Mouse (Mus musculus) neural tube, embryonic 15.5 days (tissue): ENCODE results near the gene Gm10190. TPM values are rescaled to one million over a fixed set of nuclear protein-coding genes. Genes with fewer than 3 reads are reported as not detected.

ENCODE experiments used
- ATAC-seq: fragments of 200-750 bp; cut with Nextera tagmentation; 2 replicates; pipeline ENCODE4 v1.8.0; 2017; ENCODE audit warnings: mild to moderate bottlenecking, moderate TSS enrichment, moderate library complexity; ENCODE audit not compliant: low FRiP score
- H3K27ac ChIP-seq: fragments of 300-500 bp; sonication (generic); replicated peaks from 2 replicates; pipeline ENCODE4 v1.5.1; 2015; ENCODE audit warnings: mild to moderate bottlenecking, inconsistent platforms
- H3K27me3 ChIP-seq: fragments of 300-500 bp; sonication (generic); replicated peaks from 2 replicates; pipeline ENCODE4 v1.6.1; 2015; ENCODE audit warnings: inconsistent platforms
- H3K36me3 ChIP-seq: fragments of 300-500 bp; sonication (generic); 2 replicates; pipeline ENCODE4 v1.6.1; 2015; ENCODE audit warnings: inconsistent platforms
- H3K4me1 ChIP-seq: fragments of 300-500 bp; sonication (generic); 2 replicates; pipeline ENCODE4 v1.6.1; 2015; ENCODE audit warnings: inconsistent platforms
- H3K4me2 ChIP-seq: fragments of 300-500 bp; sonication (generic); 2 replicates; pipeline ENCODE4 v1.6.1; 2015; ENCODE audit warnings: inconsistent platforms, mild to moderate bottlenecking, moderate library complexity
- H3K4me3 ChIP-seq: fragments of 300-500 bp; sonication (generic); replicated peaks from 2 replicates; pipeline ENCODE4 v1.5.1; 2015; ENCODE audit warnings: mild to moderate bottlenecking, inconsistent platforms
- H3K9ac ChIP-seq: fragments of 300-500 bp; sonication (generic); replicated peaks from 2 replicates; pipeline ENCODE4 v1.6.1; 2015; ENCODE audit warnings: mild to moderate bottlenecking, inconsistent platforms
- H3K9me3 ChIP-seq: fragments of 300-500 bp; sonication (generic); replicated peaks from 2 replicates; pipeline ENCODE4 v1.6.1; 2016; ENCODE audit warnings: inconsistent platforms
- WGBS: fragments of 180-500 bp; shearing (Covaris S2); methylation state at CpG from one replicate; pipeline ENCODE4 v1.1.7; 2015; ENCODE audit warnings: mixed read lengths; 5-methylcytosine and 5-hydroxymethylcytosine counted together
- polyA plus RNA-seq: library from polyadenylated mRNA; unstranded; fragments of >200 nt; fragmentation: Nextera tagmentation; extraction: Ambion mirVana; gene quantifications from 2 replicates; pipeline ENCODE4 v1.2.1, GENCODE M21; 2015

The Gm10190 gene
- polyA plus RNA-seq, 1 experiment from 2014 or later: 3.7 TPM

DNA sequence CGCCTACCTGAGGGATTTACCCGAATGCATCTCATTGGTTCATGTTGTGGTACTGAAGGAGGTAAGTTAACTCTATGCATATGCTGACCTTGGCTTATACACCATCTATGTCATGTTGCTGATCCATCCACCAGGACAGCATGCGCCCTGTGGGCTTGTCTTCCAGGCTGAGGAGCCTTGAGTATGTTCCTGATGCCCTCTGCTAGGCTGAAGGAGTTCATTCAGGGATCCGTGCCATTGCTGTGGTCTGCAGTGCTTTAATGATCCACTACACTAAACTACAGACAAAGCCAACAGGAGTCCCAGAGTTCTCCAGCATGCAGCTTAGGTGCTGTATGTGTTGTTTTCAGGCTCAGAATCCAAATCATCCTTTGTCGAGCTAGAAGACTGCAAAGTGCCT, 6.1 kb downstream of the Gm10190 start:
- H3K9ac ChIP-seq: no peak overlapping the region
- H3K4me1 ChIP-seq: no peaks in the 10 kb centered on the region
- ATAC-seq: no peak
- 90% methylated on average over 5 of the region's 5 CpGs for WGBS
- no peaks in the 10 kb centered on the region for H3K27me3 ChIP-seq
- no peak overlapping the region for H3K4me3 ChIP-seq
- no peaks in the 10 kb centered on the region for H3K36me3 ChIP-seq
- no peaks in the 10 kb centered on the region for H3K9me3 ChIP-seq
- H3K27ac ChIP-seq: no peak overlapping the region
- H3K4me2 ChIP-seq: no peak overlapping the region

DNA sequence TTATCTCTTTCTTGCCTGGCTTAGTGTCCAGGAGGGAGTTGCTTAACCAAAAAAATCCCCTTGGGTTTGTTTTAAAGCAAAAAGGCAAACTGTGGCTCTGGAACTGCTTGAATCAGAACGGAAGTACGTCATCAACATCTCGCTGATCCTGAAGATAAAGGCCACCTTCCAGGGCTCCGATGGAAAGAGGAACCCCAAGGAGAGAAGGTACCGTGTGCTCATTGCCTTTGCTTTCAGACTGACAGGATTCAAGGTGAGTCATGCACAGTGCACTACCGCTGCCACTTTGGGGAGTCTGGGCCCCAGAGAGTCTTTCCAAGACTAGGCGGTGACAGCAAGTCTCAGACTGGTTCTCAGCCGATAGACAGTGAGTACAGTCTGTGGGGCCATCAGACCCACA, 13.1 kb downstream of the Gm10190 start:
- ATAC-seq: no peak

DNA sequence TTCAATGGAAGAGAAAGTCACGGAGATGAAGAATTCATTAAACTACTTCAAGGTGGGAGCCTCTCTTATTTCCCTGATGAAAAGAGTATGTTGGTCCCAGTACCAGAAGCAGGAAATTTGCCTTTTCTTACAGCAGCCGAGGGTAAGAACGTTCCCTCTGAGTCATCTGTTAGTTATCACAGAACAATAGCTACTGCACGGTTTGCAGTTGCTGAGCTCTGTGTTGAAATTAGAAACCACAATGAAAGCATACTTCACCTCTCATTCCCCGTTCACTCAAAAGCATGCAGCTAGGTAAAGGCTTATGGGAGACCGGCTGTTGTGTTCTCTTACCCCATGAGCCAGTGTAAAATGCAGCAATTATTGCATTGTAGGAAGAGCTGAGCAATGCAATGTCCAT, 26.1 kb downstream of the Gm10190 start:
- H3K27ac ChIP-seq: no peak overlapping the region
- no peak for ATAC-seq
- WGBS: 50% methylated on average over 6 of the region's 6 CpGs
- H3K27me3 ChIP-seq: no peaks in the 10 kb centered on the region
- H3K4me2 ChIP-seq: no peak overlapping the region
- no peaks in the 10 kb centered on the region for H3K4me1 ChIP-seq
- H3K9me3 ChIP-seq: no peaks in the 10 kb centered on the region
- H3K36me3 ChIP-seq: no peaks in the 10 kb centered on the region
- H3K9ac ChIP-seq: no peak overlapping the region
- no peak overlapping the region for H3K4me3 ChIP-seq

More for the DNA sequence above, 13.1 kb downstream of the Gm10190 start:
- Histone ChIP-seq H3K9me3 (no peaks in the 10 kb centered on the region), H3K4me1 (no peaks in the 10 kb centered on the region), H3K9ac (no peak overlapping the region), H3K27ac (no peak overlapping the region), H3K4me3 (no peak overlapping the region), H3K36me3 (no peaks in the 10 kb centered on the region), H3K4me2 (no peak overlapping the region), H3K27me3 (no peaks in the 10 kb centered on the region)
- 92% methylated on average over 8 of the region's 8 CpGs for WGBS

DNA sequence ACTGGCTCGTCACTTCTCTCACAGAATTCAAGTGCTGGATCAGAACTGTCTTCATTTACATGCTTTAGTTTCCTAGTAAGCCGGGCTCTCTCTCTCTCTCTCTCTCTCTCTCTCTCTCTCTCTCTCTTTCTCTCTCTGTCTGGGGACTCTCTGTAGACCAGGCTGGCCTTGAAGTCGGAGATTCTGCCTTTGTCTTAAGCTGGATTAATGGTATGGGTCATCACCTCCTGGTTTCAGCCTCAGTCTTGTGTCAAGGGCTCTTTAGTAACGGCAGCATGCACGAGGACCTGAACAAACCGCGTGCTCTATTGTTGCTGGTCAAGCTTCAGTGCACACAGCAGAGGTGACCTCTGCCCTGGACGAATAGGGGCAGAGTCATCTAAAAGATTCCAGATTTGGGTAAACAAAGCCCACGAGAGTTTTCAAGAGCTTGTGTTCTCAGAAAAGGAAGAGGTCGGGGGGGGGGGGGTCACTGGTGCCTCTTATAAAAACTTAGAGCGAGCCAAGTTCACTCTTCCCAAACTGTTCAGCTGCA, 26.7 kb downstream of the Gm10190 start:
- Histone ChIP-seq H3K4me3 (no peak overlapping the region), H3K27me3 (no peaks in the 10 kb centered on the region), H3K4me1 (no peaks in the 10 kb centered on the region), H3K9ac (no peak overlapping the region), H3K36me3 (no peaks in the 10 kb centered on the region), H3K9me3 (no peaks in the 10 kb centered on the region), H3K4me2 (no peak overlapping the region), H3K27ac (no peak overlapping the region)
- no peak for ATAC-seq
- 15% methylated on average over 11 of the region's 11 CpGs for WGBS

DNA sequence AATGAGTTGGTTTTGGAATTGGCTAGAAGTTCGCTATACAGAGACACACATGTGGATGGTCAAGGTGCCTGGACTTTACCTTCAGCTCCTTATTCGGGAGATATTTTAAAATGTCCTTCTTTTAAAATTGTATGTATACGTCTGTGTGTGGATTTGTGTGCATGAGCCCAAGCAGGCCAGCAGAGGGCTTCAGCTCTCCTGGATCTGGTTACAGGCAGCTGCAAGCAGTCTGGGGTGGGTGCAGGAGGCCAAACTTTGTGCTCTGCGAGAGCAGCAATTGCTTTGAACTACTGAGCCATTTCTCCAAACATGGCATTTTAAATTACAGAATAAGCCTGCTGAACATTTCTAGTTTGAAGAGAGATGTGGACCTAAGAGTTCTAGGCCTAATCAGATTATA, 28.1 kb downstream of the Gm10190 start:
- H3K4me2 ChIP-seq: no peak overlapping the region
- H3K27me3 ChIP-seq: no peaks in the 10 kb centered on the region
- no peak overlapping the region for H3K27ac ChIP-seq
- no peak for ATAC-seq
- 81% methylated on average over 4 of the region's 4 CpGs for WGBS
- H3K36me3 ChIP-seq: no peaks in the 10 kb centered on the region
- H3K4me3 ChIP-seq: no peak overlapping the region
- no peak overlapping the region for H3K9ac ChIP-seq
- H3K4me1 ChIP-seq: no peaks in the 10 kb centered on the region
- H3K9me3 ChIP-seq: no peaks in the 10 kb centered on the region

DNA sequence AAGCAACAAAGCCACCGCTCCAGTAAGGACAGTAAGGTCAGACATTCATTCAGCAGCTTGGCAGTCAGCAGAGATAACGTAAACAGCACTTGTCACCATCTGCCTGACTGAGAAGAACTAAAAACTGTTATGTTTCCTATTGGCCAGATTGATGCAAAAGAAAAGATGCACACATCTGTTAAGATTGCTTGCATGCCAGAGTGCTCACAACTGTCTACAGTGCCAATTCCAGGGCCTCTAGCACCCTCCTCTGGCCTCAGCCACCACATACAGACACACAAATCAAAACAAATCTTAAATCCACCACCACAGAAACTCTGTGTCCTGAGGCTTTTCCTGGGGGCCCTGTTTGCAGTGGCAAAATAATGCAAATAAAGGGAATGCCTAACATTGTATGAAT, 41.0 kb downstream of the Gm10190 start:
- Histone ChIP-seq H3K27me3 (no peaks in the 10 kb centered on the region), H3K36me3 (no peaks in the 10 kb centered on the region), H3K9ac (no peak overlapping the region), H3K4me1 (no peaks in the 10 kb centered on the region), H3K4me2 (no peak overlapping the region), H3K9me3 (no peaks in the 10 kb centered on the region), H3K27ac (no peak overlapping the region), H3K4me3 (no peak overlapping the region)
- ATAC-seq: no peak
- 83% methylated on average over 2 of the region's 2 CpGs for WGBS

DNA sequence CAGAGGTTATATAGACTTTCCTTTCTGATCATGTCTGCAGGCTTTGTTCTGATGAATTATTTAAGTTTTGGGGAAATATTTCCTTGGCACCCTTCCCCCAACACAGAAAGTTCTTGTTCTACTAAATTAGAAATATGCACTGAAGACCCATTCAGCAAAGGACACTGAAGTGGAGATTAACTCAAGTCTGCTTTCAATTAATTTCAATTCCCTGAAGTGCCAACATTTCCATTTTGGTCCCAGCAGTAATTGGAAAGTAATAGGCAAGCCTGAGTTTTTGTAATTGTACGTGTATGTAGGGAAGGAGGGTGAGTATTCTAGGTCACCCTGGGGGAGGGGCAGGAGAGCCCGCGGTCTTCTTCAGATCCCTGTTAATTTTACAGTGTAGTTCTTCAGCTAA, 46.9 kb downstream of the Gm10190 start:
- H3K36me3 ChIP-seq: no peaks in the 10 kb centered on the region
- H3K27me3 ChIP-seq: no peaks in the 10 kb centered on the region
- H3K4me2 ChIP-seq: no peak overlapping the region
- H3K4me3 ChIP-seq: no peak overlapping the region
- H3K4me1 ChIP-seq: no peaks in the 10 kb centered on the region
- H3K9me3 ChIP-seq: no peaks in the 10 kb centered on the region
- no peak for ATAC-seq
- H3K27ac ChIP-seq: no peak overlapping the region
- no peak overlapping the region for H3K9ac ChIP-seq
- 65% methylated on average over 3 of the region's 3 CpGs for WGBS

DNA sequence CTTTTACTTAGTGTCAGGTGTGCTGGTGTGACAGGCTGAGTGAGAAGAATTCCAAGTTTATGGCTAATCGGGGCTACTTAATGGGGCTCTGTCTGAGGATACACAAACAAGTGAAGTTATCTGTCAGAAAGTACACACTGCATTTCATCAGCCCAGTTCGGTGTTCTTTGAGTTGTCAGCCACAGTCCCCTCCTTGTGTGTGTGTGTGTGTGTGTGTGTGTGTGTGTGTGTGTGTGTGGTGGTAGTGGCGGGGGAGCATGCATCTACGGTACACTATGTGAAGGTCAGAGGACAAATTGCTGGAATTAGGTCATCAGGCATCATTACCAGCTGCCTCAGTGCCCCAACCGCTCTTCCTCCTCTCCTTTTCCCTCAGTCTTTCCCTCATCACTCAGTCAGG, 47.9 kb downstream of the Gm10190 start:
- Histone ChIP-seq H3K36me3 (no peaks in the 10 kb centered on the region), H3K27ac (no peak overlapping the region), H3K4me1 (no peaks in the 10 kb centered on the region), H3K9ac (no peak overlapping the region), H3K4me3 (no peak overlapping the region), H3K9me3 (no peaks in the 10 kb centered on the region), H3K4me2 (no peak overlapping the region), H3K27me3 (no peaks in the 10 kb centered on the region)
- 88% methylated on average over 5 of the region's 5 CpGs for WGBS
- ATAC-seq: no peak

DNA sequence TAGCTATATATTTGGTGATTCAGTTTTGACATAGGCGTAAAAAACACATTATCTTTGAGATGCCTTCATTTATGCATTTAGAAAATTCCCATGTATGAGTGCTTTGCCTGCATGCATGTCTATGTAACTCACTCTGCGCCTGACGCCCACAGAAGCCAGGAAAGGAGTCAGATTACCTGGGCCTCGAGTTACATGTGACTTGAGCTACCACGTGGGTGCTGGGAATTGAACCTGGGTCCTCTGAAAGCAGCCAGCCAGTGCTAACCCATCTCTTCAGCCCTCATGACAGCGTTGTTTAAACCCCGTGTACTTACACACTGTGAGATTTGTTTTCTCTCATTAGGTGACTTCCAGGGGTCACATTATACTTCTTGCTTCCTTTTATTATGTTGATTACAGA, 48.8 kb downstream of the Gm10190 start:
- Histone ChIP-seq H3K27me3 (no peaks in the 10 kb centered on the region), H3K9ac (no peak overlapping the region), H3K4me2 (no peak overlapping the region), H3K4me3 (no peak overlapping the region), H3K9me3 (no peaks in the 10 kb centered on the region), H3K36me3 (no peaks in the 10 kb centered on the region), H3K4me1 (no peaks in the 10 kb centered on the region), H3K27ac (no peak overlapping the region)
- WGBS: 85% methylated on average over 7 of the region's 7 CpGs
- no peak for ATAC-seq

DNA sequence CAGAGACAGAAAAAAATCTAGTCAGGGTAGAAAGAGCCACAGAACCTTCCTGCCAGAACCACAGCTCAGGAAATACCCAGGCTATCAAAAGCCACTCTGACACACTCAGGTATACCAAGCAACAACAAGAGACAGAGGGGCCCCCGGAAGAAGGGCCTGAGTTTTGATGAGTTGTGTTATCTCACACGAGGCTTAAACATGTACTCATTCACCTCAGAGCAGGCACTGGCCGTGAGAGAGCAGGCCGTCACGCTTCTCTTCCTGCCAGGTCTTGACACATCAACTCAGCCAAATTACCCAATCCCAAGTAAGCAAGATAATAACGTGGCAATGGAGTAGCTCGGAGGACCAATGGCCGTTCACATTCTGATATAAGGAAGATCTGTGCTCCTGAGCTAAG, 49.7 kb downstream of the Gm10190 start:
- Histone ChIP-seq H3K9ac (no peak overlapping the region), H3K27ac (no peak overlapping the region), H3K4me1 (no peaks in the 10 kb centered on the region), H3K9me3 (no peaks in the 10 kb centered on the region), H3K36me3 (no peaks in the 10 kb centered on the region), H3K4me3 (no peak overlapping the region), H3K27me3 (no peaks in the 10 kb centered on the region), H3K4me2 (no peak overlapping the region)
- 79% methylated on average over 8 of the region's 8 CpGs for WGBS
- ATAC-seq: no peak

Other genes with a start within 250 kb of the Gm10190 start
- gene Galm, start 246.1 kb downstream of the Gm10190 start, polyA plus RNA-seq: 1.9 and 4.0 TPM in 2 replicates
- 356 and 410 TPM in 2 replicates for gene Srsf7, start 166.2 kb downstream of the Gm10190 start, polyA plus RNA-seq
- gene Ttc39d, start 166.1 kb downstream of the Gm10190 start, polyA plus RNA-seq: 0.10 TPM in 1 of 2 replicates, not detected in the other
- gene Gemin6, start 149.1 kb downstream of the Gm10190 start, polyA plus RNA-seq: 18.8 and 23.9 TPM in 2 replicates
- 45.4 and 51.6 TPM in 2 replicates for gene Morn2, start 83.3 kb downstream of the Gm10190 start, polyA plus RNA-seq
- 43.0 and 50.5 TPM in 2 replicates for gene Dhx57, start 83.1 kb downstream of the Gm10190 start, polyA plus RNA-seq
- 0.96 and 1.1 TPM in 2 replicates for gene Arhgef33, start 66.1 kb downstream of the Gm10190 start, polyA plus RNA-seq
- gene Sos1, start 106.9 kb upstream of the Gm10190 start, polyA plus RNA-seq: 6.8 and 7.9 TPM in 2 replicates
- 5.3 and 5.4 TPM in 2 replicates for gene Cdkl4, start 204.3 kb upstream of the Gm10190 start, polyA plus RNA-seq